21 mouse cellular contexts compared by ENCODE assay signal in genomic region chr12:99274589-99274988, GRCm38 (mm10).
A peak's percentile ranks its signal among the peaks of the same experiment; 100 is the strongest.
DNase-seq lines count a peak whose midpoint lies in the region; ATAC-seq and TF ChIP-seq lines count a peak whose summit lies in the region.
"Had no signal": no experiment of that assay in that cellular context is flagged by ENCODE, and none has a peak within 500 bp of the region (broad histone marks: within the 10 kb centered on the region; RNA-seq: fewer than 3 reads in every experiment).

No protein-coding gene starts in this region.

- ATAC-seq in midbrain, embryonic 15.5 days (replicated peaks): no peak
- ATAC-seq in liver, embryonic 14.5 days (ENCODE audit: insufficient read depth): peak; percentile 68
- ATAC-seq: forebrain, embryonic 16.5 days had no signal

- TF ChIP-seq CTCF in gastrocnemius, adult 2 months (IDR thresholded peaks at IDR 0.05): no peak
- no peak for TF ChIP-seq CTCF in liver, embryonic 14.5 days (IDR thresholded peaks at IDR 0.05; ENCODE audit: low read depth)

- 86% methylated on average over 1 of the region's 1 CpGs for WGBS in midbrain, embryonic 10.5 days
- WGBS in midbrain, embryonic 15.5 days: 65% methylated on average over 1 of the region's 1 CpGs
- WGBS in liver, embryonic 14.5 days (ENCODE audit: insufficient replicate concordance): 21% methylated on average over 1 of the region's 1 CpGs

- H3K27ac ChIP-seq in gastrocnemius, adult 2 months: 0 out of 2 replicates have a peak overlapping the region, but pooled peaks have one; percentile 1
- 0 out of 2 replicates have a peak overlapping the region, but pooled peaks have one; percentile 46 for H3K27ac ChIP-seq in midbrain, embryonic 10.5 days (replicated peaks)
- H3K27ac ChIP-seq in midbrain, embryonic 15.5 days: no peak overlapping the region
- no peak overlapping the region for H3K27ac ChIP-seq in liver, embryonic 14.5 days
- H3K27ac ChIP-seq: embryonic facial prominence, embryonic 12.5 days; heart, embryonic 15.5 days; layer of hippocampus, adult 2 months; neural tube, embryonic 13.5 days had no signal

- H3K9me3 ChIP-seq in midbrain, embryonic 10.5 days (replicated peaks): no peaks in the 10 kb centered on the region; the same call in 1 of the 2 replicates
- H3K9me3 ChIP-seq in midbrain, embryonic 15.5 days: no peaks in the 10 kb centered on the region
- H3K9me3 ChIP-seq in liver, embryonic 14.5 days (ENCODE audit: control insufficient read depth, low read length): no peaks in the 10 kb centered on the region
- H3K9me3 ChIP-seq: embryonic facial prominence, embryonic 12.5 days; heart, embryonic 15.5 days; neural tube, embryonic 13.5 days had no signal

- peaks cover 42% of the 10 kb centered on the region for H3K4me1 ChIP-seq in midbrain, embryonic 10.5 days
- peaks cover 9% of the 10 kb centered on the region for H3K4me1 ChIP-seq in midbrain, embryonic 15.5 days
- peaks cover 0 to 12% of the 10 kb centered on the region in 2 experiments; a peak in 3 of 4 replicates for H3K4me1 ChIP-seq in liver, embryonic 14.5 days (replicated peaks; ENCODE audit: control insufficient read depth in 2 of 2, insufficient read depth in 2 of 2, low read length in 1 of 2)

- DNase-seq in gastrocnemius, adult 2 months: no peak
- no peak for DNase-seq in gastrocnemius, postnatal 14 days
- no peak for DNase-seq in midbrain, embryonic 10.5 days (ENCODE audit: low spot score)
- no peak for DNase-seq in liver, embryonic 14.5 days (ENCODE audit: low read depth in 3 of 3, low spot score in 3 of 3)
- no peak for DNase-seq in left cerebral cortex, adult 8-10 months (ENCODE audit: low spot score in 2 of 2)
- DNase-seq in neural tube, embryonic 10.5 days (ENCODE audit: extremely low spot score, low spot score): no peak
- DNase-seq: cerebellum, adult 9-10 months; kidney, adult 18-20 months; kidney, postnatal 10 days; layer of hippocampus, postnatal 36 days; lung, postnatal 10 days; right cerebral cortex, adult 18-20 months; thymus, postnatal 14 days had no signal

- TF ChIP-seq EP300 in liver, embryonic 14.5 days (IDR thresholded peaks at IDR 0.05; ENCODE audit: low read depth): no peak

- intact Hi-C loops in gastrocnemius, adult 2 months (cut with DNase I): no loop called here
- intact Hi-C loops in gastrocnemius, postnatal 14 days (cut with DNase I; ENCODE audit: low total_unique reads): no loop called here

- no peak overlapping the region for H3K4me2 ChIP-seq in midbrain, embryonic 15.5 days
- H3K4me2 ChIP-seq in liver, embryonic 14.5 days (ENCODE audit: low read depth): no peak overlapping the region
- H3K4me2 ChIP-seq: embryonic facial prominence, embryonic 12.5 days; heart, embryonic 15.5 days; neural tube, embryonic 13.5 days had no signal

- no peaks in the 10 kb centered on the region for H3K27me3 ChIP-seq in midbrain, embryonic 10.5 days (ENCODE audit: low read depth, poor library complexity, severe bottlenecking)
- no peaks in the 10 kb centered on the region for H3K27me3 ChIP-seq in midbrain, embryonic 15.5 days (replicated peaks)
- no peaks in the 10 kb centered on the region for H3K27me3 ChIP-seq in liver, embryonic 14.5 days (ENCODE audit: control insufficient read depth, insufficient read depth, low read length)
- H3K27me3 ChIP-seq: CH12.LX; embryonic facial prominence, embryonic 12.5 days; heart, embryonic 15.5 days; neural tube, embryonic 13.5 days had no signal

- peaks cover 18% of the 10 kb centered on the region for H3K36me3 ChIP-seq in midbrain, embryonic 10.5 days
- H3K36me3 ChIP-seq in midbrain, embryonic 15.5 days (replicated peaks): no peaks in the 10 kb centered on the region
- H3K36me3 ChIP-seq in liver, embryonic 14.5 days (replicated peaks; ENCODE audit: control insufficient read depth, insufficient read depth, low read depth): no peaks in the 10 kb centered on the region
- H3K36me3 ChIP-seq: embryonic facial prominence, embryonic 12.5 days; heart, embryonic 15.5 days; neural tube, embryonic 13.5 days had no signal

- no peak overlapping the region for H3K4me3 ChIP-seq in gastrocnemius, adult 2 months
- no peak overlapping the region for H3K4me3 ChIP-seq in midbrain, embryonic 10.5 days
- no peak overlapping the region for H3K4me3 ChIP-seq in midbrain, embryonic 15.5 days
- no peak overlapping the region for H3K4me3 ChIP-seq in liver, embryonic 14.5 days (ENCODE audit: insufficient read depth in 1 of 2, low read depth in 2 of 2, low read length in 2 of 2)
- H3K4me3 ChIP-seq: embryonic facial prominence, embryonic 12.5 days; erythroblast, embryonic 14.5 days; heart, embryonic 15.5 days; layer of hippocampus, adult 2 months; neural tube, embryonic 13.5 days had no signal

- H3K9ac ChIP-seq in midbrain, embryonic 15.5 days: no peak overlapping the region
- H3K9ac ChIP-seq in liver, embryonic 14.5 days (replicated peaks): no peak overlapping the region; the same call in 1 of the 2 replicates
- H3K9ac ChIP-seq: embryonic facial prominence, embryonic 12.5 days; heart, embryonic 15.5 days; neural tube, embryonic 13.5 days had no signal

Comparison
In these comparisons a context has a peak if more than half of its experiments do, and no peak if none do; other contexts are left out.
1. H3K27ac ChIP-seq: peak in gastrocnemius, adult 2 months (single experiment) and midbrain, embryonic 10.5 days (single experiment); none in midbrain, embryonic 15.5 days (single experiment) and liver, embryonic 14.5 days (single experiment).